Comparison of ENCODE assay signal across 8 mouse cellular contexts in genomic region chr15:83607115-83607802, GRCm38 (mm10). TPM values are rescaled to one million over a fixed set of nuclear protein-coding genes. Genes with fewer than 3 reads are reported as not detected.
A peak's percentile ranks its signal among the peaks of the same experiment; 100 is the strongest.
DNase-seq lines count a peak whose midpoint lies in the region; ATAC-seq and TF ChIP-seq lines count a peak whose summit lies in the region.

No protein-coding gene starts in this region.

- H3K36me3 ChIP-seq in kidney, postnatal 0 days (ENCODE audit: insufficient read depth, low read length), result no peaks in the 10 kb centered on the region
- no peaks in the 10 kb centered on the region for H3K36me3 ChIP-seq in liver, embryonic 15.5 days (replicated peaks)
- no peaks in the 10 kb centered on the region for H3K36me3 ChIP-seq in thymus, adult 2 months (ENCODE audit: control insufficient read depth, insufficient read depth, low read length)

- no peaks in the 10 kb centered on the region for H3K27me3 ChIP-seq in kidney, postnatal 0 days (ENCODE audit: insufficient read depth, low read length)
- no peaks in the 10 kb centered on the region for H3K27me3 ChIP-seq in liver, embryonic 15.5 days
- no peaks in the 10 kb centered on the region for H3K27me3 ChIP-seq in thymus, adult 2 months (ENCODE audit: control insufficient read depth, insufficient read depth, low read length)

- H3K4me1 ChIP-seq in kidney, postnatal 0 days (replicated peaks; ENCODE audit: insufficient read depth, low read length), result no peaks in the 10 kb centered on the region
- H3K4me1 ChIP-seq in liver, embryonic 15.5 days (replicated peaks), result peaks cover 48% of the 10 kb centered on the region
- peaks cover 57% of the 10 kb centered on the region for H3K4me1 ChIP-seq in thymus, adult 2 months (replicated peaks; ENCODE audit: control insufficient read depth, insufficient read depth, low read length)

- ATAC-seq in cerebellum, adult (ENCODE audit: insufficient number of reproducible peaks, low FRiP score, low TSS enrichment), result peak; percentile 43; the same call in 1 of the 2 replicates
- no peak for ATAC-seq in kidney, postnatal 0 days (replicated peaks; ENCODE audit: low FRiP score, low read depth)
- peak; percentile 60 for ATAC-seq in liver, embryonic 15.5 days (ENCODE audit: insufficient read depth)

- 46% methylated on average over 15 of the region's 15 CpGs for WGBS in kidney, postnatal 0 days
- 40% methylated on average over 15 of the region's 15 CpGs for WGBS in liver, embryonic 15.5 days (ENCODE audit: insufficient replicate concordance)
- WGBS in thymus, adult 2 months, result 53% methylated on average over 15 of the region's 15 CpGs

- TF ChIP-seq CTCF in kidney, postnatal 0 days (IDR thresholded peaks at IDR 0.05; ENCODE audit: low read depth), result peak; percentile 87
- TF ChIP-seq CTCF in thymus, adult 2 months (IDR thresholded peaks at IDR 0.05; ENCODE audit: borderline replicate concordance, control insufficient read depth, extremely low read depth, insufficient read depth, low read length, poor library complexity), result peak; percentile 92

- no peak overlapping the region for H3K9ac ChIP-seq in kidney, postnatal 0 days (ENCODE audit: low read depth, low read length)
- peak overlapping the region; percentile 34; the same call in 1 of the 2 replicates for H3K9ac ChIP-seq in liver, embryonic 15.5 days

- no peak for TF ChIP-seq POLR2A in thymus, adult 2 months (IDR thresholded peaks at IDR 0.05; ENCODE audit: control insufficient read depth, extremely low read depth, insufficient read depth, low read length, poor library complexity)

- no peaks in the 10 kb centered on the region for H3K9me3 ChIP-seq in kidney, postnatal 0 days (replicated peaks; ENCODE audit: low read length)
- H3K9me3 ChIP-seq in liver, embryonic 15.5 days (replicated peaks), result no peaks in the 10 kb centered on the region

- no peak overlapping the region for H3K4me2 ChIP-seq in kidney, postnatal 0 days (ENCODE audit: low read length)
- H3K4me2 ChIP-seq in liver, embryonic 15.5 days, result peak overlapping the region; percentile 61

- H3K27ac ChIP-seq in kidney, postnatal 0 days, result no peak overlapping the region
- H3K27ac ChIP-seq in liver, embryonic 15.5 days (replicated peaks), result peak overlapping the region; percentile 43
- no peak overlapping the region for H3K27ac ChIP-seq in thymus, adult 2 months (ENCODE audit: control insufficient read depth, insufficient read depth, low read length)

- no peak overlapping the region for H3K4me3 ChIP-seq in kidney, postnatal 0 days (replicated peaks; ENCODE audit: low read depth, low read length)
- peak overlapping the region; percentile 14 for H3K4me3 ChIP-seq in liver, embryonic 15.5 days (replicated peaks)
- no peak overlapping the region for H3K4me3 ChIP-seq in thymus, adult 2 months (ENCODE audit: control insufficient read depth, insufficient read depth, low read length)

- peak; percentile 76 for DNase-seq in urinary bladder, postnatal 14 days (ENCODE audit: low spot score)
- no peak for DNase-seq in urinary bladder, postnatal 10 days (ENCODE audit: low spot score)
- peak; percentile 77 for DNase-seq in gastrocnemius, adult 18-20 months (ENCODE audit: low spot score)
- peak; percentile 78 for DNase-seq in kidney, postnatal 0 days (ENCODE audit: low spot score)
- peak; percentile 25 for DNase-seq in ovary, adult 18-20 months (ENCODE audit: low spot score)
- peak; percentile 79 for DNase-seq in thymus, adult 2 months

RNA-seq across cellular contexts. Expression of gene Ttll12, which starts 12.3 kb away (rescaled TPM):
- 1 to 10 TPM; 3.6 to 4.0 TPM for total RNA-seq in gastrocnemius, adult 18-20 months (2021)
- polyA plus RNA-seq in kidney, postnatal 0 days (2015; fragmentation: Nextera tagmentation; extraction: Ambion mirVana), result 22.4 and 25.1 TPM in 2 replicates
- polyA plus RNA-seq in liver, embryonic 15.5 days (2015; fragmentation: Nextera tagmentation; extraction: Ambion mirVana), result 35.6 and 38.5 TPM in 2 replicates
- polyA plus RNA-seq in thymus, adult 2 months (2012; rRNA removed), result 105 and 119 TPM in 2 replicates

RNA-seq across cellular contexts. Expression of gene Mcat, which starts 43.7 kb away (rescaled TPM):
- total RNA-seq in gastrocnemius, adult 18-20 months (2021), result 10 to 100 TPM; 20.4 to 22.1 TPM
- 37.6 and 41.2 TPM in 2 replicates for polyA plus RNA-seq in kidney, postnatal 0 days (2015; fragmentation: Nextera tagmentation; extraction: Ambion mirVana)
- 15.4 and 16.8 TPM in 2 replicates for polyA plus RNA-seq in liver, embryonic 15.5 days (2015; fragmentation: Nextera tagmentation; extraction: Ambion mirVana)
- polyA plus RNA-seq in thymus, adult 2 months (2012; rRNA removed), result 31.9 and 39.9 TPM in 2 replicates

RNA-seq across cellular contexts. Expression of gene Tspo, which starts 43.9 kb away (rescaled TPM):
- 10 to 100 TPM; 19.6 to 26.8 TPM for total RNA-seq in gastrocnemius, adult 18-20 months (2021)
- 159 and 169 TPM in 2 replicates for polyA plus RNA-seq in kidney, postnatal 0 days (2015; fragmentation: Nextera tagmentation; extraction: Ambion mirVana)
- polyA plus RNA-seq in liver, embryonic 15.5 days (2015; fragmentation: Nextera tagmentation; extraction: Ambion mirVana), result 202 and 217 TPM in 2 replicates
- 465 and 584 TPM in 2 replicates for polyA plus RNA-seq in thymus, adult 2 months (2012; rRNA removed)
